Mouse (Mus musculus) liver, postnatal 0 days (tissue): Measurements from ENCODE around the gene Cacfd1.

Experiments
- CTCF ChIP-seq: sonication (generic); IDR thresholded peaks from 2 replicates; pipeline ENCODE4 v1.5.1; 2016; ENCODE audit warnings: antibody characterized with exemption, low read depth
- EP300 ChIP-seq: IDR thresholded peaks from 2 replicates; pipeline ENCODE4 v1.6.1; 2016; ENCODE audit warnings: antibody characterized with exemption, low read depth, mild to moderate bottlenecking

GRCm38 (mm10) chr2:27021103-27021502 is 11.4 kb downstream of the Cacfd1 start:
- TF ChIP-seq EP300 (no peak), CTCF (no peak)
